Mouse (Mus musculus): ENCODE data around the gene Cdkn2d. TPM values are rescaled to one million over a fixed set of nuclear protein-coding genes. Genes with fewer than 3 reads are reported as not detected.

Gene Cdkn2d
- polyA plus RNA-seq, 2 experiments = 43.2 to 51.1 TPM

DNA sequence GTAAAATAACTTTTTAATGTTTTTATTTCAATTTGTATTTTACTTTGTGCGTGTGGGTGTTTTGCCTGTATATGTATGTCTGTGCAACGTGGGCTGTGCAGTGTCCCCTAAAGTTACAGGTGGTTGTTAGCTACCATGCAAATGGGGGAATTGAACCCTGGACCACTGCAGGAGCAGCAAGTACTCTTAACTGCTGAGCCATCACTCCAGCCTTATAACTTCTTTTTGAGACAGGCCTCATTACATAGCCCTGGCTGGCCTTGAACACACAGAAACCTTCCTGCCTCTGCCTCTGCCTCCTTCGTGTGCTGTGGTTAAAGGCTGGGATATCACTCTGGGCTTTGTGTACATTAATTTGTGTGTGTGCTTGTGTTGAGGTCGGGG, 51.8 kb downstream of the Cdkn2d start:
- no peak for DNase-seq (ENCODE audit: low spot score)
- Histone ChIP-seq H3K4me3 (replicated peaks; ENCODE audit: low read length) (peak overlapping the region; percentile 90), H3K9me3 (ENCODE audit: control insufficient read depth, low read length) (no peaks in the 10 kb centered on the region), H3K27ac (replicated peaks; ENCODE audit: low read depth, low read length) (0 out of 2 replicates have a peak overlapping the region, but pooled peaks have one; percentile 95), H3K4me1 (ENCODE audit: control insufficient read depth, insufficient read depth, low read length) (peaks cover 14% of the 10 kb centered on the region), H3K4me2 (replicated peaks; ENCODE audit: low read depth, low read length, severe bottlenecking) (peak overlapping the region; percentile 57), H3K27me3 (ENCODE audit: control insufficient read depth, insufficient read depth, low read length) (peaks cover 24% of the 10 kb centered on the region), H3K9ac (ENCODE audit: low read depth, low read length, severe bottlenecking) (peak overlapping the region; percentile 97; the same call in 1 of the 2 replicates), H3K36me3 (ENCODE audit: control insufficient read depth, insufficient read depth, low read length) (peaks cover 24% of the 10 kb centered on the region)
- WGBS = 47% methylated on average over 4 of the region's 4 CpGs
- no peak for TF ChIP-seq POLR2A (IDR thresholded peaks at IDR 0.05; ENCODE audit: borderline replicate concordance, extremely low read depth, insufficient read depth, insufficient read length)
- no peak for ATAC-seq (ENCODE audit: low FRiP score, low read depth)

- DNase-seq (ENCODE audit: low spot score) (peak; percentile 81), ATAC-seq (ENCODE audit: low FRiP score, low read depth) (peak; percentile 84)
- peaks cover 18% of the 10 kb centered on the region for H3K27me3 ChIP-seq (ENCODE audit: control insufficient read depth, insufficient read depth, low read length)
- H3K9me3 ChIP-seq (ENCODE audit: control insufficient read depth, low read length) = no peaks in the 10 kb centered on the region
- H3K4me3 ChIP-seq (replicated peaks; ENCODE audit: low read length) = peak within 1 kb of the TSS; percentile 90
- peaks cover 11% of the 10 kb centered on the region for H3K4me1 ChIP-seq (ENCODE audit: control insufficient read depth, insufficient read depth, low read length)
- peak within 1 kb of the TSS; percentile 95 for H3K27ac ChIP-seq (replicated peaks; ENCODE audit: low read depth, low read length)
- peak within 1 kb of the TSS; percentile 57 for H3K4me2 ChIP-seq (replicated peaks; ENCODE audit: low read depth, low read length, severe bottlenecking)
- H3K36me3 ChIP-seq (ENCODE audit: control insufficient read depth, insufficient read depth, low read length) = peaks cover 30% of the 10 kb centered on the region
- H3K9ac ChIP-seq (ENCODE audit: low read depth, low read length, severe bottlenecking) = peak within 1 kb of the TSS; percentile 97
- TF ChIP-seq POLR2A (IDR thresholded peaks at IDR 0.05; ENCODE audit: borderline replicate concordance, extremely low read depth, insufficient read depth, insufficient read length) = no peak
- under 1% methylated on average over 53 of the region's 90 CpGs for WGBS
Observed at GRCm38 (mm10) chr9:21238733-21239464, 52.3 kb downstream of the Cdkn2d start, which contains the start of gene Keap1. Gene Keap1 (minus strand): TSS chr9:21239361.

Other genes with a start within 250 kb of the Cdkn2d start
- 1.4 TPM in 1 of 2 replicates, not detected in the other for gene Zglp1, start 224.3 kb downstream of the Cdkn2d start, polyA plus RNA-seq (2012; rRNA removed)
- 0.23 TPM in 1 of 2 replicates, not detected in the other for gene Zglp1, start 224.3 kb downstream of the Cdkn2d start, polyA plus RNA-seq (2014; fragmentation: Nextera tagmentation; extraction: Ambion mirVana)
- gene Gm49373, start 218.3 kb downstream of the Cdkn2d start, polyA plus RNA-seq (2012; rRNA removed) = 1.8 and 1.9 TPM in 2 replicates
- 0.72 and 1.0 TPM in 2 replicates for gene Gm49373, start 218.3 kb downstream of the Cdkn2d start, polyA plus RNA-seq (2014; fragmentation: Nextera tagmentation; extraction: Ambion mirVana)
- gene Fdx1l, start 217.8 kb downstream of the Cdkn2d start, polyA plus RNA-seq (2012; rRNA removed) = 68.9 and 80.0 TPM in 2 replicates
- 65.1 and 67.4 TPM in 2 replicates for gene Fdx1l, start 217.8 kb downstream of the Cdkn2d start, polyA plus RNA-seq (2014; fragmentation: Nextera tagmentation; extraction: Ambion mirVana)
- 5.3 and 5.9 TPM in 2 replicates for gene Gm38431, start 199.4 kb downstream of the Cdkn2d start, polyA plus RNA-seq (2012; rRNA removed)
- gene Gm38431, start 199.4 kb downstream of the Cdkn2d start, polyA plus RNA-seq (2014; fragmentation: Nextera tagmentation; extraction: Ambion mirVana) = 1.6 and 2.6 TPM in 2 replicates
- gene Raver1, start 199.4 kb downstream of the Cdkn2d start, polyA plus RNA-seq (2012; rRNA removed) = 94.0 and 125 TPM in 2 replicates
- gene Raver1, start 199.4 kb downstream of the Cdkn2d start, polyA plus RNA-seq (2014; fragmentation: Nextera tagmentation; extraction: Ambion mirVana) = 74.7 and 76.3 TPM in 2 replicates
- gene Tyk2, start 160.2 kb downstream of the Cdkn2d start, polyA plus RNA-seq (2012; rRNA removed) = 20.9 and 25.8 TPM in 2 replicates
- 10.6 and 11.4 TPM in 2 replicates for gene Tyk2, start 160.2 kb downstream of the Cdkn2d start, polyA plus RNA-seq (2014; fragmentation: Nextera tagmentation; extraction: Ambion mirVana)
- 145 and 257 TPM in 2 replicates for gene Cdc37, start 141.4 kb downstream of the Cdkn2d start, polyA plus RNA-seq (2012; rRNA removed)
- gene Cdc37, start 141.4 kb downstream of the Cdkn2d start, polyA plus RNA-seq (2014; fragmentation: Nextera tagmentation; extraction: Ambion mirVana) = 292 and 299 TPM in 2 replicates
- gene Pde4a, start 125.7 kb downstream of the Cdkn2d start, polyA plus RNA-seq (2012; rRNA removed) = 5.7 and 7.1 TPM in 2 replicates
- 4.4 and 5.7 TPM in 2 replicates for gene Pde4a, start 125.7 kb downstream of the Cdkn2d start, polyA plus RNA-seq (2014; fragmentation: Nextera tagmentation; extraction: Ambion mirVana)
- 52.8 and 73.8 TPM in 2 replicates for gene Keap1, start 52.0 kb downstream of the Cdkn2d start, polyA plus RNA-seq (2012; rRNA removed)
- 50.4 and 52.3 TPM in 2 replicates for gene Keap1, start 52.0 kb downstream of the Cdkn2d start, polyA plus RNA-seq (2014; fragmentation: Nextera tagmentation; extraction: Ambion mirVana)
- gene S1pr5, start 43.0 kb downstream of the Cdkn2d start, polyA plus RNA-seq (2012; rRNA removed) = 1.6 TPM in 2 replicates
- 1.1 and 2.5 TPM in 2 replicates for gene S1pr5, start 43.0 kb downstream of the Cdkn2d start, polyA plus RNA-seq (2014; fragmentation: Nextera tagmentation; extraction: Ambion mirVana)
- 26.9 and 29.0 TPM in 2 replicates for gene Atg4d, start 26.1 kb downstream of the Cdkn2d start, polyA plus RNA-seq (2012; rRNA removed)
- 31.6 and 35.8 TPM in 2 replicates for gene Atg4d, start 26.1 kb downstream of the Cdkn2d start, polyA plus RNA-seq (2014; fragmentation: Nextera tagmentation; extraction: Ambion mirVana)
- gene Kri1, start 3.4 kb downstream of the Cdkn2d start, polyA plus RNA-seq (2012; rRNA removed) = 30.0 and 43.2 TPM in 2 replicates
- gene Kri1, start 3.4 kb downstream of the Cdkn2d start, polyA plus RNA-seq (2014; fragmentation: Nextera tagmentation; extraction: Ambion mirVana) = 13.7 and 14.5 TPM in 2 replicates
- 12.8 and 16.3 TPM in 2 replicates for gene Ap1m2, start 20.9 kb upstream of the Cdkn2d start, polyA plus RNA-seq (2012; rRNA removed)
- gene Ap1m2, start 20.9 kb upstream of the Cdkn2d start, polyA plus RNA-seq (2014; fragmentation: Nextera tagmentation; extraction: Ambion mirVana) = 23.0 and 29.3 TPM in 2 replicates
- gene Slc44a2, start 29.3 kb upstream of the Cdkn2d start, polyA plus RNA-seq (2012; rRNA removed) = 127 and 159 TPM in 2 replicates
- 121 and 129 TPM in 2 replicates for gene Slc44a2, start 29.3 kb upstream of the Cdkn2d start, polyA plus RNA-seq (2014; fragmentation: Nextera tagmentation; extraction: Ambion mirVana)
- 180 and 195 TPM in 2 replicates for gene Ilf3, start 76.5 kb upstream of the Cdkn2d start, polyA plus RNA-seq (2012; rRNA removed)
- 174 and 201 TPM in 2 replicates for gene Ilf3, start 76.5 kb upstream of the Cdkn2d start, polyA plus RNA-seq (2014; fragmentation: Nextera tagmentation; extraction: Ambion mirVana)
- gene Qtrt1, start 120.4 kb upstream of the Cdkn2d start, polyA plus RNA-seq (2012; rRNA removed) = 77.9 and 80.8 TPM in 2 replicates
- 45.3 and 50.9 TPM in 2 replicates for gene Qtrt1, start 120.4 kb upstream of the Cdkn2d start, polyA plus RNA-seq (2014; fragmentation: Nextera tagmentation; extraction: Ambion mirVana)
- gene Dnm2, start 133.5 kb upstream of the Cdkn2d start, polyA plus RNA-seq (2012; rRNA removed) = 62.6 and 74.5 TPM in 2 replicates
- gene Dnm2, start 133.5 kb upstream of the Cdkn2d start, polyA plus RNA-seq (2014; fragmentation: Nextera tagmentation; extraction: Ambion mirVana) = 68.3 and 72.6 TPM in 2 replicates
- 96.0 and 101 TPM in 2 replicates for gene Tmed1, start 218.8 kb upstream of the Cdkn2d start, polyA plus RNA-seq (2012; rRNA removed)
- 116 and 119 TPM in 2 replicates for gene Tmed1, start 218.8 kb upstream of the Cdkn2d start, polyA plus RNA-seq (2014; fragmentation: Nextera tagmentation; extraction: Ambion mirVana)
- 2.3 and 2.5 TPM in 2 replicates for gene AB124611, start 234.8 kb upstream of the Cdkn2d start, polyA plus RNA-seq (2012; rRNA removed)
- gene AB124611, start 234.8 kb upstream of the Cdkn2d start, polyA plus RNA-seq (2014; fragmentation: Nextera tagmentation; extraction: Ambion mirVana) = 2.9 and 3.3 TPM in 2 replicates